Mouse (Mus musculus) heart, postnatal 0 days (tissue): ENCODE data around the gene Coa4. TPM values are rescaled to one million over a fixed set of nuclear protein-coding genes. Genes with fewer than 3 reads are reported as not detected.

Source experiments
- ATAC-seq: fragments of 200-750 bp; cut with Nextera tagmentation; 2 replicates; pipeline ENCODE4 v1.8.0; 2017; ENCODE audit warnings: low read depth, moderate number of reproducible peaks, moderate library complexity; ENCODE audit not compliant: insufficient read depth
- DNase-seq: peaks from one replicate; pipeline ENCODE4 v3.0.0-alpha.2; 2016; ENCODE audit warnings: low spot score
- H3K27ac ChIP-seq: fragments of 300-500 bp; sonication (generic); 2 replicates; pipeline ENCODE4 v1.5.1; 2014; ENCODE audit warnings: low read depth, mild to moderate bottlenecking
- H3K27me3 ChIP-seq: fragments of 300-500 bp; sonication (generic); 2 replicates; pipeline ENCODE4 v1.6.1; 2014; ENCODE audit warnings: low read length, mixed read lengths; ENCODE audit not compliant: control insufficient read depth, insufficient read depth
- H3K36me3 ChIP-seq: fragments of 300-500 bp; sonication (generic); replicated peaks from 2 replicates; pipeline ENCODE4 v1.6.1; 2014; ENCODE audit warnings: low read length, mixed read lengths; ENCODE audit not compliant: control insufficient read depth, insufficient read depth
- H3K4me1 ChIP-seq: fragments of 300-500 bp; sonication (generic); 2 replicates; pipeline ENCODE4 v1.6.1; 2014; ENCODE audit warnings: antibody characterized with exemption; ENCODE audit not compliant: control insufficient read depth, insufficient read depth
- H3K4me2 ChIP-seq: fragments of 300-500 bp; sonication (generic); 2 replicates; pipeline ENCODE4 v1.6.1; 2014; ENCODE audit warnings: low read depth, mild to moderate bottlenecking, low read length, moderate library complexity
- H3K4me3 ChIP-seq: fragments of 300-500 bp; sonication (generic); 2 replicates; pipeline ENCODE4 v1.5.1; 2014; ENCODE audit warnings: low read depth, low read length
- H3K9ac ChIP-seq: fragments of 300-500 bp; sonication (generic); replicated peaks from 2 replicates; pipeline ENCODE4 v1.6.1; 2014; ENCODE audit warnings: low read depth, low read length, mixed read lengths
- H3K9me3 ChIP-seq: fragments of 300-500 bp; sonication (generic); replicated peaks from 2 replicates; pipeline ENCODE4 v1.6.1; 2016; ENCODE audit warnings: low read length; ENCODE audit not compliant: control insufficient read depth
- CTCF ChIP-seq: IDR thresholded peaks from 2 replicates; pipeline ENCODE4 v1.5.1; 2016; ENCODE audit warnings: antibody characterized with exemption, control low read depth, low read depth
- EP300 ChIP-seq: IDR thresholded peaks from 2 replicates; pipeline ENCODE4 v1.6.1; 2016; ENCODE audit warnings: antibody characterized with exemption, low read depth
- WGBS: fragments of 180-500 bp; shearing (Covaris S2); extraction: QIAGEN DNeasy Blood & Tissue Kit; methylation state at CpG from one replicate; pipeline ENCODE4 v1.1.7; 2014; 5-methylcytosine and 5-hydroxymethylcytosine counted together
- polyA plus RNA-seq: library from polyadenylated mRNA; unstranded; fragments of >200 nt; fragmentation: Nextera tagmentation; extraction: Ambion mirVana; gene quantifications from 2 replicates; pipeline ENCODE4 v1.2.1, GENCODE M21; 2015
- total RNA-seq: library from RNA; depleted of rRNA; stranded (reverse); fragments of >200 nt; gene quantifications from 2 replicates; pipeline ENCODE4 v1.2.3, GENCODE M21; 2014; ENCODE audit warnings: low replicate concordance

Coa4 gene
- total and polyA plus RNA-seq, 2 experiments from 2014 or later = 4.3 to 21.1 TPM

DNA sequence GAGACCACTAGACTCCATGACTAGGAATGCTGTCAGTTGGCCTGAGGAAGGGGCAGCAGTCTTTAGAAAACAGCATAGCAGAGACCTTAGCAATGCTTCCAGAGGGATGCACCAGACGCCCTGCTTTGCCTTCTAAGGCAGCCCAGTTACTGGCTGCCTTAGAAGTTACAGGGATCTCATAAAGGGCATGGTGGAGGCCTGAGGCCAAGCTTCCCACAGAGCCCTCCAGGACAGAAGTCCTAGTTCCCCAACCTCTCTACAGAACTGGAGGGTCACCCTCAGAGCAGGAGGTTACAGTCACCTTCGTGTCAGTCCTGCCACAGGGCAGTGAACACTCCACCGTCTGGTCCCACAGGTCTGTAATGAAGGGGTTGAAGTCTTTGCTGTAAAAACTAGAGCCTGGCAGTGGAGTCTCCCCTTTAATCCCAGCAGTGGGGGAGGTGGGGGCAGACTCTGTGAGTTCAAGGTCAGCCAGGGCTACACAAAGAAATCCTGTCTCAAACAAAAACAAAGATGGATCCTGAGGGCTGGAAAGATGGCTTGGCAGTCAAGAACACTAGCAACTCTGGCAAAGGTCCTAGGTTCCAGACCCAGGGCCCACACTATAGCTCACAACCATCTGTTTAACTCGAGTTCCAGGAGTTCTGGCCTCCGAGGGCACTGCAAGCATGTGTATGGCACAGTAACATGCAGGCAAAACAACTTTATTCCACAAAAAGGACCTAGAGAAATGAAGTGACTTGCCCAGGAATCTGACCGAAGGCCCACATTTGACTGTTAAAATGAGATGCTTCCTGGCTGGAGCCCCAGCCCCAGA, 35.6 kb upstream of the Coa4 start:
- WGBS = 71% methylated on average over 6 of the region's 6 CpGs
- Histone ChIP-seq H3K27me3 (no peaks in the 10 kb centered on the region), H3K9ac (no peak overlapping the region), H3K27ac (no peak overlapping the region), H3K4me1 (peaks cover 5% of the 10 kb centered on the region; the same call in 1 of the 2 replicates), H3K36me3 (peaks cover 25% of the 10 kb centered on the region; the same call in 1 of the 2 replicates), H3K4me3 (no peak overlapping the region), H3K4me2 (no peak overlapping the region), H3K9me3 (no peaks in the 10 kb centered on the region)
- TF ChIP-seq EP300 (no peak), CTCF (no peak)
- DNase-seq = no peak
- no peak for ATAC-seq

DNA sequence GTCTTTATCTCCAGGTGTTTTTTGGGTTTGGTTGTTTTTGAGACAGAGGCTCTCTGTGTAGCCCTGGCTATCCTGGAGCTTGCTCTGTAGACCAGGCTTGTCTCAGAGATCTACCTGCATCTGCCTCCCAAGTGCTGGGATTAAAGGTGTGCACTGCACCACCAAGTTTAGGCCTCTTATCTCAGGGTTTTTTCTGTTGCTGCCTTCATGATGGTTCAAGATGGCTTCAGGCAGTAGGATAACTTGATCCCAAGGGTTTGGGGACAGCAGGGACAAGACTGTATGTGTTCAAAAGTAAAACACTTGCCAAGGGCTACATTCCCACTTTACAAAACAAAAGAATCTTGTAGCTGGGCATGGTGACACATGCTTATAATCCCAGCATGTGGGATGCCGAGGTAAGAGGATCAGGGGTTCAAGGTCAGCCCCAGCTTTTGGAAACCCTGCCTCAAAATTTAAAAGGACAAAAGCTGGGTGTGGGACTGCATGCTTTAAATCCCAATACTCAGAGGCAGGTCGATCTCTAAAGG, 35.0 kb upstream of the Coa4 start:
- H3K36me3 ChIP-seq = peaks cover 23% of the 10 kb centered on the region; the same call in 1 of the 2 replicates

DNA sequence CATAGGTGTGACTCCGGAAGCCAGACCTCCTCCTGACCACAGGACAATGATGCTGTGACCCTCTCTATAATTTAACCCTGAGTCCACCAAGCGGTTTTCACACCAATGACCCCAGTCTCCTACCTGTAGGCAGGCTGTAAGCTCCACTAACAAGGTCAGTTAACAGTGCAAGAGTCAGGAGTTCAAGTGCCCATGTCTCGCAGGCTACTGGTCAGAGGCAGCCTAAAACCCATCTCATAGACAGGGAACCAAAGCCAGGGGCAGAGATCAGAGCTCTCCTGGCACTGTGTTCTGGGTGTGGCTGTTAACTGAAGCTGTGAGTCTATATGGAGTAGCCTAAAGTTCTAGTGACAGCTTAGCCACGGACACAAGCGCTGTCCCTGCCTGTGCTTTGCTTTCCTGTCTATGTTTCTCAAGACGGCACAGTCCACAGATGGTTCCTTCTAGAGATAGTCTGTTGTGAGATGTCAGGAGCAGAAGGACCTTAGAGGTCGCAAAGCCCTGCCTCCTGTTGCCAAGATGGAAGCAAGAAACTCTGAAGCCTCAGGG, 34.4 kb upstream of the Coa4 start:
- 68% methylated on average over 7 of the region's 7 CpGs for WGBS
- no peak for ATAC-seq
- Histone ChIP-seq H3K4me1 (no peaks in the 10 kb centered on the region), H3K4me2 (no peak overlapping the region), H3K36me3 (0 out of 2 replicates have a peak, but pooled peaks cover 18% of the 10 kb centered on the region), H3K9me3 (no peaks in the 10 kb centered on the region), H3K9ac (no peak overlapping the region), H3K27me3 (no peaks in the 10 kb centered on the region), H3K4me3 (no peak overlapping the region), H3K27ac (no peak overlapping the region)
- no peak for DNase-seq
- TF ChIP-seq EP300 (no peak), CTCF (no peak)

More for the DNA sequence above, 35.0 kb upstream of the Coa4 start:
- Histone ChIP-seq H3K27ac (no peak overlapping the region), H3K4me2 (no peak overlapping the region), H3K27me3 (no peaks in the 10 kb centered on the region), H3K4me3 (no peak overlapping the region), H3K4me1 (no peaks in the 10 kb centered on the region), H3K9ac (no peak overlapping the region), H3K9me3 (no peaks in the 10 kb centered on the region)
- ATAC-seq = no peak
- DNase-seq = no peak
- TF ChIP-seq EP300 (no peak), CTCF (no peak)
- 55% methylated on average over 2 of the region's 2 CpGs for WGBS

GRCm38 (mm10) chr7:100503076-100503475, 33.8 kb upstream of the Coa4 start:
- H3K4me3 ChIP-seq = no peak overlapping the region
- no peak overlapping the region for H3K4me2 ChIP-seq
- H3K36me3 ChIP-seq = 0 out of 2 replicates have a peak, but pooled peaks cover 16% of the 10 kb centered on the region
- DNase-seq (no peak), ATAC-seq (no peak)
- WGBS = 81% methylated on average over 5 of the region's 5 CpGs
- no peak overlapping the region for H3K9ac ChIP-seq
- H3K9me3 ChIP-seq = no peaks in the 10 kb centered on the region
- H3K4me1 ChIP-seq = no peaks in the 10 kb centered on the region
- H3K27ac ChIP-seq = no peak overlapping the region
- no peaks in the 10 kb centered on the region for H3K27me3 ChIP-seq
- TF ChIP-seq CTCF (no peak), EP300 (no peak)

- no peaks in the 10 kb centered on the region for H3K27me3 ChIP-seq
- no peak overlapping the region for H3K4me3 ChIP-seq
- no peaks in the 10 kb centered on the region for H3K9me3 ChIP-seq
- 75% methylated on average over 13 of the region's 13 CpGs for WGBS
- no peak overlapping the region for H3K4me2 ChIP-seq
- H3K27ac ChIP-seq = no peak overlapping the region
- no peak for DNase-seq
- TF ChIP-seq EP300 = no peak
- 0 out of 2 replicates have a peak, but pooled peaks cover under 1% of the 10 kb centered on the region for H3K36me3 ChIP-seq
- no peaks in the 10 kb centered on the region for H3K4me1 ChIP-seq
- no peak overlapping the region for H3K9ac ChIP-seq
- no peak for ATAC-seq
These were observed 32.0 kb upstream of the Coa4 start for GRCm38 (mm10) chr7:100504740-100505487.
